Mouse (Mus musculus) bone marrow macrophage, adult 2 months (primary cell): ENCODE measurements around the gene Brwd3.

Experiments
- CTCF ChIP-seq: IDR thresholded peaks from 2 replicates; pipeline ENCODE4 v1.5.1; 2012; ENCODE audit warnings: low read depth, mild to moderate bottlenecking, low read length, moderate library complexity
- POLR2A ChIP-seq: IDR thresholded peaks from 2 replicates; pipeline ENCODE4 v1.6.1; 2012; ENCODE audit warnings: mild to moderate bottlenecking, low read depth, low read length, borderline replicate concordance

DNA sequence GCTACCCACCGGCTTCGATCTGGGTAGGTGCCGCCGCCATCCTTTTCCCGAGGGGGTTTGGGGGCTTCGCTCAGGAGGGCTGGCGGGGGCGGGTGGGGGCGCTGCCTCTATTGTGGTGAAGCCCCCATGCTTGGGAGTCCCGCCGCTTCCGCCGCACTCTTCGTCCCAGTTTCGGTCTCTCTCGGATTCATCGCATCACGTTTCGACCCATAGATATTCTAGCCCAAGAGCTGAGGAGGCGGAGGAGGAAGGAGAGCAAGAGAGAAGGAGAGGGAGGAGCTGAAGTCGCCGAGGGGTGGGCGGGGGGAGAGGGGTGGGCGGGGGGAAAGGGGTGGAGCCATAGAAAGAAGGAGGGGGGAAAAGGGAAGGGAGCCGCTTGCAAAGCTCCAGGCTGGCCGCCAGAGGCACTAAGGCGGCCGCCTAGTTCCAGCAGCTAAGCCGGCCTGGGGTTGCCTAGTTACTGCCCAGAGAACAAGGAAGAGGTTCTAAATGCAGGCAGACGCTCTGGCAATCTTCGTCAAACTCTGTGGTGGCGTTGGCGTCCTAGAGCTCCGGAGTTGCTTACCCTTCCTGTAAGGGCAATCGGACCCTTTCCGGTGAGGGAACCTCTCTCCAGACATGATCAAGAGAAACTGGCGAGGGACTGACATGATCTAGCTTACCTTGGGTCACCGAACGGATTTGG lies at the start of gene Brwd3:
- TF ChIP-seq CTCF (no peak), POLR2A (no peak)
